Mouse (Mus musculus): ENCODE measurements around the gene Zmynd19. TPM values are rescaled to one million over a fixed set of nuclear protein-coding genes. Genes with fewer than 3 reads are reported as not detected.

Zmynd19 gene
- total and polyA plus RNA-seq, 3 experiments: 83.5 to 114 TPM; not detected in 1

DNA sequence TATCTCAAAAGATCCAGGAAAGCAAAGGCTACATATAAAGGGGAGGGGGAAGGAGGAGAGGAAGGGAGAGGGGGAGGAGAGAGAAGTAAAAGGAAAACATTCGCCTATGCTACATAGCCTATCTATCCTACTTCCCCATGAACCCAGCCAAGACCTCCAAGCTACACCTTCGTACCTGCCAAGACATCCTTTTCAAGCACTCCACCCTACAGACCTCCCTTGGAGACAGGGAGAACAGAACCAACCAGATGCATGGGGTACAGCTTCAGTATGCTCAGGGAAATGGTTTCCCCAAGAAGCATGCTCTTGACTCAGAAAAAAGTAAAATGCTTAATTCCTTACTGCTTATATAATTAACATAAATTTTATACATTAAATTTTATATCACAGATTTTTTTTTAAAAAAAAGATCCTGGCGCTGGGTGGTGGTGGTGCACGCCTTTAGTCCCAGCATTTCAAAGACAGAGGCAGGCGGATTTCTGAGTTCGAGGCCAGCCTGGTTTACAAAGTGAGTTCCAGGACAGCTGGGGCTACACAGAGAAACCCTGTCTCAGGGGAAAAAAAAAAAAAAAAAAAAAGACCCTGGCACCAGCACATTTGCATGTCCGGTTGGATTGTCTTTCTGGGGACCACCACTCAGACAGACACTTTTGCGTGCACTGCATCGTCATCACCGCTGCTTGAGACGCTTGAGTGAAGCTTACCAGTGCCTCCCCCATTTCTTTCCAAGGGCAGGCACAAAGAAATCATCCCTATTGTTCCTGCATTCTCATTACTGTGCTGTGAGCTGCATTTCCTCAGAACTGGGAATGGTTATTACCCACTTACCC, 44.6 kb upstream of the Zmynd19 start:
- TF ChIP-seq CTCF (IDR thresholded peaks at IDR 0.05 in 2 of 3, conservative IDR thresholded peaks at IDR 0.05 in 1 of 3; ENCODE audit: control insufficient read depth in 1 of 3, insufficient read depth in 1 of 3, low read depth in 2 of 3, low read length in 3 of 3, poor library complexity in 1 of 3, severe bottlenecking in 1 of 3): no peak
- TF ChIP-seq MXI1 (IDR thresholded peaks at IDR 0.05; ENCODE audit: low read depth, low read length): no peak
- no peak for TF ChIP-seq GABPA (IDR thresholded peaks at IDR 0.05; ENCODE audit: low read depth, low read length)
- TF ChIP-seq SIN3A (IDR thresholded peaks at IDR 0.05; ENCODE audit: low read length): no peak
- no peak for TF ChIP-seq E2F4 (IDR thresholded peaks at IDR 0.05; ENCODE audit: borderline replicate concordance, low read depth, low read length)
- TF ChIP-seq ELF1 (IDR thresholded peaks at IDR 0.05; ENCODE audit: low read depth, low read length): no peak
- no peak for TF ChIP-seq TBP (IDR thresholded peaks at IDR 0.05; ENCODE audit: low read depth, low read length)
- TF ChIP-seq MAZ (IDR thresholded peaks at IDR 0.05; ENCODE audit: low read depth, low read length): no peak
- TF ChIP-seq BHLHE40 (IDR thresholded peaks at IDR 0.05; ENCODE audit: borderline replicate concordance, low read depth, low read length): no peak
- Histone ChIP-seq H3K9ac (ENCODE audit: control insufficient read depth, low read depth, low read length, poor library complexity, severe bottlenecking) (no peak overlapping the region), H3K4me3 (ENCODE audit: control insufficient read depth in 1 of 2, insufficient read depth in 1 of 2, low read depth in 2 of 2, low read length in 2 of 2) (no peak overlapping the region), H3K9me3 (replicated peaks; ENCODE audit: insufficient read depth, low read length) (no peaks in the 10 kb centered on the region), H3K79me2 (ENCODE audit: control insufficient read depth, insufficient read depth, low read length, poor library complexity) (peaks cover 38% of the 10 kb centered on the region), H3K4me1 (ENCODE audit: control insufficient read depth in 1 of 2, insufficient read depth in 2 of 2, low read length in 2 of 2) (peaks cover 9 to 19% of the 10 kb centered on the region in 2 experiments), H3K27ac (ENCODE audit: control insufficient read depth, low read depth, low read length) (no peak overlapping the region), H3K36me3 (ENCODE audit: control insufficient read depth in 1 of 2, insufficient read depth in 2 of 2, low read length in 2 of 2) (peaks cover 3 to 19% of the 10 kb centered on the region in 2 experiments; a peak in 3 of 4 replicates), H3K27me3 (ENCODE audit: control insufficient read depth in 1 of 2, insufficient read depth in 2 of 2, low read length in 2 of 2) (no peaks in the 10 kb centered on the region)
- DNase-seq (ENCODE audit: low read depth, low spot score): no peak

DNA sequence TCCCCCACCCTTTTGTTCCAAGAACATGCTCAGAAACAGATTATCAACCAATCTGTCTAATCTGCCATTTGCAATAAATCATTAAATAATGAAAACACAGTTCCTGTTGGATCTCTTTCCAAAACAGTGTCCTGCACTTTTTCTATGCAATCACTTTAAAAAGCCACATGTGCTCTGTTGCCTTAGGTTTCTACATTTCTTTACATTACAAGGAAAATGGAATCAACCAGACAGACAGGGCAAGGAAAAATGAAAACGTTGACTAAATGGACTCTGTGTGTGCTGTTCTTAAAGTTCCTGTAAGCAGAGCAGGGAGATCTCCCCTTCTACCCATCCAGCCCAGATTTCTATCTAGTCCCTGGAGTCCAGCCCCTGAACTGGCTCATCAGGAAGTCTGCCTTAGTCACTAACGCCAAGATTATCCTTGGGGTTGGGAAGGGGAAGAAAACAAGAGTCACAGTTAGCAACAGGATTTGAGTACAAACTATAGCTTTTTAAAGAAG, 43.9 kb upstream of the Zmynd19 start:
- no peak overlapping the region for H3K27ac ChIP-seq (ENCODE audit: control insufficient read depth, low read depth, low read length)
- H3K27me3 ChIP-seq (ENCODE audit: control insufficient read depth in 1 of 2, insufficient read depth in 2 of 2, low read length in 2 of 2): no peaks in the 10 kb centered on the region
- no peak overlapping the region for H3K4me3 ChIP-seq (ENCODE audit: control insufficient read depth in 1 of 2, insufficient read depth in 1 of 2, low read depth in 2 of 2, low read length in 2 of 2)
- DNase-seq (ENCODE audit: low read depth, low spot score): no peak
- peaks cover 5 to 24% of the 10 kb centered on the region in 2 experiments; a peak in 3 of 4 replicates for H3K36me3 ChIP-seq (ENCODE audit: control insufficient read depth in 1 of 2, insufficient read depth in 2 of 2, low read length in 2 of 2)
- no peak overlapping the region for H3K9ac ChIP-seq (ENCODE audit: control insufficient read depth, low read depth, low read length, poor library complexity, severe bottlenecking)
- peaks cover 12 to 21% of the 10 kb centered on the region in 2 experiments for H3K4me1 ChIP-seq (ENCODE audit: control insufficient read depth in 1 of 2, insufficient read depth in 2 of 2, low read length in 2 of 2)
- TF ChIP-seq POLR2A (IDR thresholded peaks at IDR 0.05; ENCODE audit: control insufficient read depth in 1 of 2, insufficient read depth in 1 of 2, low read depth in 1 of 2, low read length in 2 of 2, poor library complexity in 1 of 2) (no peak), EP300 (IDR thresholded peaks at IDR 0.05; ENCODE audit: low read depth in 1 of 2, low read length in 2 of 2) (no peak)
- peaks cover 38% of the 10 kb centered on the region for H3K79me2 ChIP-seq (ENCODE audit: control insufficient read depth, insufficient read depth, low read length, poor library complexity)
- no peaks in the 10 kb centered on the region for H3K9me3 ChIP-seq (replicated peaks; ENCODE audit: insufficient read depth, low read length)

DNA sequence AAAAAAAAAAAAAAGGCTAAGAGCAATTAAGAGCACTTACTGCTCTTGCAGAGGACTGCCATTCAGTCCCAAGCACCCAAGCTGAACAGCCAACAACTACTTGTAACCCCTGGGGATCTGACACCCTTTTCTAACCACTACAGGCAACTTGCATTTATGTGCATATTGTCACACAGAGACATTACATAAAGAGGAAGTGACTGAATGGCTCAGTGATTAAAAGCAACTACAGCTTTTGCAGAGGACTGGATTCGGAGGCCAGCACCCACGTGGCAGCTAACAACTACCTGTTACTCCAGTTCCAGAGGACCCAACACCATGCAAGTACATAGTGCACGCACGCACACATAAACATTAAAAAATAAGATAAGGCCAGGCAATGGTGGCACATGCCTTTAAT, 39.1 kb upstream of the Zmynd19 start:
- Histone ChIP-seq H3K79me2 (ENCODE audit: control insufficient read depth, insufficient read depth, low read length, poor library complexity) (peaks cover 34% of the 10 kb centered on the region), H3K27me3 (ENCODE audit: control insufficient read depth in 1 of 2, insufficient read depth in 2 of 2, low read length in 2 of 2) (no peaks in the 10 kb centered on the region)
- peak; percentile 87 for DNase-seq (ENCODE audit: low read depth, low spot score)

More for the DNA sequence above, 39.1 kb upstream of the Zmynd19 start:
- H3K4me3 ChIP-seq (ENCODE audit: control insufficient read depth in 1 of 2, insufficient read depth in 1 of 2, low read depth in 2 of 2, low read length in 2 of 2): no peak overlapping the region
- peaks cover 10 to 20% of the 10 kb centered on the region in 2 experiments for H3K4me1 ChIP-seq (ENCODE audit: control insufficient read depth in 1 of 2, insufficient read depth in 2 of 2, low read length in 2 of 2)
- H3K9me3 ChIP-seq (replicated peaks; ENCODE audit: insufficient read depth, low read length): no peaks in the 10 kb centered on the region
- H3K27ac ChIP-seq (ENCODE audit: control insufficient read depth, low read depth, low read length): peak overlapping the region; percentile 8; the same call in 1 of the 2 replicates
- TF ChIP-seq CHD1 (IDR thresholded peaks at IDR 0.05; ENCODE audit: low read depth, low read length) (no peak), MXI1 (IDR thresholded peaks at IDR 0.05; ENCODE audit: low read depth, low read length) (peak; percentile 98), NELFE (IDR thresholded peaks at IDR 0.05; ENCODE audit: low read depth, low read length) (no peak), GABPA (IDR thresholded peaks at IDR 0.05; ENCODE audit: low read depth, low read length) (no peak), SIN3A (IDR thresholded peaks at IDR 0.05; ENCODE audit: low read length) (peak; percentile 85), ZNF384 (IDR thresholded peaks at IDR 0.05; ENCODE audit: low read depth, low read length) (peak; percentile 23; the same call in 1 of the 2 replicates), MYC (IDR thresholded peaks at IDR 0.05; ENCODE audit: low read depth, low read length) (peak; percentile 97), MAZ (IDR thresholded peaks at IDR 0.05; ENCODE audit: low read depth, low read length) (no peak), ELF1 (IDR thresholded peaks at IDR 0.05; ENCODE audit: low read depth, low read length) (no peak), USF1 (IDR thresholded peaks at IDR 0.05; ENCODE audit: low read depth, low read length) (peak; percentile 75), HCFC1 (IDR thresholded peaks at IDR 0.05; ENCODE audit: low read depth, low read length) (0 out of 2 replicates have a peak, but pooled peaks have one; percentile 25), MAX (IDR thresholded peaks at IDR 0.05; ENCODE audit: low read length) (peak; percentile 94), KAT2A (conservative IDR thresholded peaks at IDR 0.05; ENCODE audit: low read depth, low read length) (no peak), EP300 (IDR thresholded peaks at IDR 0.05; ENCODE audit: low read depth in 1 of 2, low read length in 2 of 2) (peak; percentile 20 to 49; a peak in 2 of 4 replicates), TBP (IDR thresholded peaks at IDR 0.05; ENCODE audit: low read depth, low read length) (peak; percentile 74), TAL1 (IDR thresholded peaks at IDR 0.05; ENCODE audit: low read length) (no peak), UBTF (IDR thresholded peaks at IDR 0.05; ENCODE audit: borderline replicate concordance, insufficient read depth, low read depth, low read length) (no peak)
- H3K9ac ChIP-seq (ENCODE audit: control insufficient read depth, low read depth, low read length, poor library complexity, severe bottlenecking): peak overlapping the region; percentile 33; the same call in 1 of the 2 replicates
- H3K36me3 ChIP-seq (ENCODE audit: control insufficient read depth in 1 of 2, insufficient read depth in 2 of 2, low read length in 2 of 2): peaks cover 5 to 28% of the 10 kb centered on the region in 2 experiments; a peak in 2 of 4 replicates
